Comparison of ENCODE assay signal across 11 mouse cellular contexts in the genomic region with DNA sequence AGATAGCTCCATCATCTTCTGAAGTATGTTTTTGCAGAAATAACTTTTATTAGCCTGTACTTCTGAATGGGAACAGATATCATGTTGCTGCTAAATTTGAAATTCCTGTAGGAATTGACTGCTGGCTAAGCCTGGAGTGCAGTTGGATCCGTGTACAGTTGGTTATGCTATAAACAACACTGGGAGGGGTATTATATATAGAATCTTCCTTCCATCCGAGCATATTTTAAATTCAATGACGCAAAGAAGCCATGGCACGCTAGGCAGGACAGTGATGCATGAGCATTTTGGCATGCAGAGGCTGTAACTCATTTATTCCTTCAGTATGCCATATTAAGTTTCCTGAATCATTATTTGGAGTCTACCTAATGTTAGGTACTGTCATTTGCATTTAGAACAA.
"Had no signal": no experiment of that assay in that cellular context is flagged by ENCODE, and none has a peak within 500 bp of the region (broad histone marks: within the 10 kb centered on the region; RNA-seq: fewer than 3 reads in every experiment).

No protein-coding gene starts in this region.

- DNase-seq: lung, adult 18-20 months; lung, embryonic 14.5 days; lung, postnatal 10 days; lung, postnatal 4 days; midbrain, embryonic 14.5 days; retina, postnatal 1 day; right cerebral cortex, postnatal 4 days; spleen, adult 18-20 months; thymus, adult 2 months; thymus, postnatal 25 days; thymus, postnatal 4 days had no signal
